Mouse (Mus musculus) macrophage (primary cell): ENCODE measurements at regions not wholly inside any gene's neighbourhood (a gene's known extent, or its start where the extent isn't known, plus 50 kb on each side); places are given as distances from the start of the nearest gene placed in this dataset.

Experiments used
- H3K27ac ChIP-seq: fragments of 350-480 bp; formaldehyde crosslinking; 2 replicates; pipeline ENCODE4 v1.9.0; 2021
- H3K36me3 ChIP-seq: fragments of 350-480 bp; formaldehyde crosslinking; 2 replicates; pipeline ENCODE4 v1.9.0; 2021; ENCODE audit errors: inconsistent target
- H3K4me3 ChIP-seq: fragments of 350-480 bp; formaldehyde crosslinking; 2 replicates; pipeline ENCODE4 v1.9.0; 2021; ENCODE audit errors: inconsistent target
- H3K79me2 ChIP-seq: fragments of 350-480 bp; formaldehyde crosslinking; 2 replicates; pipeline ENCODE4 v1.9.0; 2021; ENCODE audit errors: inconsistent target
- WGBS: methylation state at CpG from one replicate; pipeline ENCODE4 v1.1.7; 2026; ENCODE audit warnings: inconsistent platforms; ENCODE audit not compliant: missing documents; 5-methylcytosine and 5-hydroxymethylcytosine counted together

- no peaks in the 10 kb centered on the region for H3K36me3 ChIP-seq
Measured at GRCm38 (mm10) chr4:95143668-95144067, 91.6 kb upstream of the Jun start.

DNA sequence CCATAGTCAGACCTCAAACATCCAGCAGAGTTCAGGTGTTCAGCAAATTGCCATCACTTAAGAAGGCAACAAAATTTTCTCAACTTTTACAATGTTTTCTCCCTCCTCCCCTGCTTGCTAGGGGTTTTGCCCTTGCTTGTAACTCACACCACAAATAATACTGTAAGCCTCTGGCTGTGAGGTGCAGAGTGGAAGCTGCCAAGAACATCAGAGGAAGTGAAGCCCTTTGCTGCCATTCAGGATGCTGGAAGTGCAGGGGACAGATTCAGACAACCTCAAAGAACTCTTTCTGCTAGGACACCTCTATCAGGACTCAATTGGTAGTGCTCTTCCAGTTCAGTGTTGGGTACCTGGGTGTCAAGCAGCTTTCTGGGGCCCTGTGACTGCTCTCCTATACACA, 92.4 kb upstream of the Jun start:
- Histone ChIP-seq H3K36me3 (no peaks in the 10 kb centered on the region), H3K79me2 (no peaks in the 10 kb centered on the region), H3K27ac (no peak overlapping the region), H3K4me3 (no peak overlapping the region)

More at GRCm38 (mm10) chr4:95143668-95144067, 91.6 kb upstream of the Jun start:
- Histone ChIP-seq H3K4me3 (no peak overlapping the region), H3K27ac (no peak overlapping the region), H3K79me2 (no peaks in the 10 kb centered on the region)
- WGBS = 98% methylated on average over 5 of the region's 5 CpGs

DNA sequence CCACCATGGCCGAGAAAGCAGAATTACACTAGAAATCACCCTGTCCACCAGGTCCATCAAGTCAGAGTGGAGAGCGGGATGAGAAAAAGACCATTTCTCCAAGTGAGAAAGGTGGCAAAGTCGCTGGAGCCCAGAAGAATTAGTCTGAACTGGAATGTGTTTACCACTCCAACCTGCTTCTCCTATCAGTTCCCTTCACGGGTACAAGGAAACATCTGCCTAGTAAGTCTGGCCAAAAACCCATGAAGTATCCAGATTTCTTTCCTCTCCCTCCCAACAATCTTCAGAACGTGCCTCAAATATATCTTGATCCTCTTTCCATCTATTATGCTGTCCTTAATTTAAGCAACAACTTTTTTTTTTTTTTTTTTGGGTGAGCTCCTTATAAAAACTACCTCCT, 94.2 kb upstream of the Jun start:
- Histone ChIP-seq H3K79me2 (no peaks in the 10 kb centered on the region), H3K27ac (no peak overlapping the region), H3K36me3 (no peaks in the 10 kb centered on the region), H3K4me3 (no peak overlapping the region)
- 91% methylated on average over 5 of the region's 5 CpGs for WGBS

DNA sequence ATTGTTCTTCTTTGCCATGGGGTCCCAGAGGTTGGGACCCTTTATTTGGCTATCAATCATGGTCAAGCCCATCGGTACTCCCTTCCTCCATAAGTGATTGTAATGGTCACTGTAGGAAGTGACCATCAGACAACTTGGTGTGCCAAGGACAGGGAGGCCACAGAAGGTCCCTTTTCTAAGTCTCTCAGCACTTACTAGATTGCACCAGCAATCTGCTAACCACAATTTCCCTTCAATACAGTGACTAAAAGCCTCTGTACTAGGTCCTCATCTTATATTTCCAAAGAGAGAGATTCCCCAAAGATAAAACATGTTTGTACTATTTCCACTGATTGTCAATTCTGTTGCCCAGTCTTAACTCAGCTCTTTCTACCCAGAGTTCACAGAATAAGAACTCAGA, 96.6 kb upstream of the Jun start:
- Histone ChIP-seq H3K4me3 (no peak overlapping the region), H3K27ac (no peak overlapping the region), H3K79me2 (no peaks in the 10 kb centered on the region), H3K36me3 (no peaks in the 10 kb centered on the region)
- 57% methylated on average over 1 of the region's 1 CpGs for WGBS

DNA sequence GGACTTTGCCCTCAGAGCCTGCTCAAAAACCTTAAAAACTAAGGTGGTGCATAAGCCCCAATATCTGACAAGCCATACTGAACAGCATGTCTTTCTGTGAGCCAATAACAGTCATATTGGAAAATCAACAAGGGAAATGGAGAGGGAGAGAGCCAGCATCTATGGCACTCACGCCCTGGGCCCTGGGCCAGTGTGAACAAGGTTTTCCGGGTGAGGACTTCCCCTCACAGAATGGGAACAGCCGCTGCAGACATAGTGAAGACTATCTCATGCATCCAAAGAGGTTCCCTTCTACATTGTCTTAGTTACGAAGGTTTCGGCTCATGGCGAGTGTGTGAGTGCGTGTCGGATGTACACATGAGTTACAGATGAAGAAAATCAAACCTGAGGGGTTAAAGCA, 99.7 kb upstream of the Jun start:
- WGBS = 88% methylated on average over 8 of the region's 8 CpGs
- H3K27ac ChIP-seq = no peak overlapping the region
- H3K79me2 ChIP-seq = no peaks in the 10 kb centered on the region
- no peaks in the 10 kb centered on the region for H3K36me3 ChIP-seq
- no peak overlapping the region for H3K4me3 ChIP-seq

DNA sequence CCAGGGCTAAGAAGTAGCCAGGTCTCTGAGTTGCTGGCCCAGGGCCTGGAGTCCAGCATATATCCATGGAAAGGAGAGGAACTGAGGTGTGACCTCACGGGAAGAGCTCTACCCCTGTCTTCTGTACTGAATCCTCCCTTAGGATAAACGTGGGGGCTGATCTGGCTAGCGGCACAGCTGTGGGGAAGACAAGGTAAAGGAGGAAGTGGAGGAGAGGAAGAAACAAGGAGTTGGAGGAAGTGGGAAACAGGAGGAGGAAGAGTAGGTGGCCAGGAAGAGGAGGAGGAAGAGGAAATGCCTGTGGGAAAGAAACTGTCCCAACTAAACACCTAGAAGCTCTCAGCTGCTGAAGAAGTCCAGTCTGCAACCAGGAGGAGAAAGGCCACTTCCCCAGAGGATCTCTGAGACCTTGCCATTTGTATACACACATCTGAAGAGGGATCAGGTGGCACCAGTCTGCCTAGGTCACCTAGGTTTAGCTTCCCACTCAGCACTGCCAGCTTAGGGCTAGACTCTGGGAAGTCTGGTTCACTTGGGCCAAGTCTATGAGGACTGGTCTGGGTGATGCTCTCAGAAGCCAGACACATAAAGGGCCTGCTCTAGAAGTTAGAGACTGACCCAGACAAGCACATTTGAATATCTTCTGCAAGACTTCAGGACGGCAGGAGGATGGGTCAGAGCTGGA, 100.6 kb upstream of the Jun start:
- no peak overlapping the region for H3K4me3 ChIP-seq
- WGBS = 76% methylated on average over 4 of the region's 4 CpGs
- no peaks in the 10 kb centered on the region for H3K36me3 ChIP-seq
- no peaks in the 10 kb centered on the region for H3K79me2 ChIP-seq
- no peak overlapping the region for H3K27ac ChIP-seq

- no peaks in the 10 kb centered on the region for H3K36me3 ChIP-seq
- WGBS = 92% methylated on average over 6 of the region's 6 CpGs
- H3K27ac ChIP-seq = no peak overlapping the region
- no peak overlapping the region for H3K4me3 ChIP-seq
- no peaks in the 10 kb centered on the region for H3K79me2 ChIP-seq
Measured at GRCm38 (mm10) chr4:95153737-95154287, 101.8 kb upstream of the Jun start.

DNA sequence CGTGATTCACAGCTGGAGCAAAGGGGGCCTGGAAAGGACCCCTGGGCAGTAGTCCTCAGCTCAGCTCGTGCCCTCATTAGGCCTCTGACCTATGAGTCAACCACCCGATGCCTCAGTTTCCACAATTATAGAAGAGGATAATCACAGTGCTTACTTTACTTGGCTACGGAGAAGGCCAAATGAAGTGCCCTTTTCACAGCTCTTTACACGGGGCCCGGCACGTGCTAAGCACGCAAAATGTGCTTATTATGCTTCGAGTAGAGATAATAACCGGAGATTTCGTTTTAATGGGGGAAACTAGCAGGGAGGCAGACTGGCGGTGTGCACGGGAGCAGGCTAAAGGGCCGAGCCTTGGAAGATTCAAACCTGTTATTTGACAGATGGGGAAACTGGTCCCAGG, 102.4 kb upstream of the Jun start:
- no peak overlapping the region for H3K4me3 ChIP-seq
- 94% methylated on average over 14 of the region's 14 CpGs for WGBS

GRCm38 (mm10) chr4:95155178-95155577, 103.2 kb upstream of the Jun start:
- no peaks in the 10 kb centered on the region for H3K36me3 ChIP-seq
- H3K79me2 ChIP-seq = no peaks in the 10 kb centered on the region
- H3K27ac ChIP-seq = no peak overlapping the region
- H3K4me3 ChIP-seq = no peak overlapping the region
- WGBS = 92% methylated on average over 2 of the region's 2 CpGs

More for the DNA sequence above, 102.4 kb upstream of the Jun start:
- Histone ChIP-seq H3K27ac (no peak overlapping the region), H3K79me2 (no peaks in the 10 kb centered on the region), H3K36me3 (no peaks in the 10 kb centered on the region)

- 86% methylated on average over 5 of the region's 5 CpGs for WGBS
- Histone ChIP-seq H3K4me3 (no peak overlapping the region), H3K27ac (no peak overlapping the region), H3K36me3 (no peaks in the 10 kb centered on the region), H3K79me2 (no peaks in the 10 kb centered on the region)
Measured at GRCm38 (mm10) chr4:95155796-95156195, 103.8 kb upstream of the Jun start.

DNA sequence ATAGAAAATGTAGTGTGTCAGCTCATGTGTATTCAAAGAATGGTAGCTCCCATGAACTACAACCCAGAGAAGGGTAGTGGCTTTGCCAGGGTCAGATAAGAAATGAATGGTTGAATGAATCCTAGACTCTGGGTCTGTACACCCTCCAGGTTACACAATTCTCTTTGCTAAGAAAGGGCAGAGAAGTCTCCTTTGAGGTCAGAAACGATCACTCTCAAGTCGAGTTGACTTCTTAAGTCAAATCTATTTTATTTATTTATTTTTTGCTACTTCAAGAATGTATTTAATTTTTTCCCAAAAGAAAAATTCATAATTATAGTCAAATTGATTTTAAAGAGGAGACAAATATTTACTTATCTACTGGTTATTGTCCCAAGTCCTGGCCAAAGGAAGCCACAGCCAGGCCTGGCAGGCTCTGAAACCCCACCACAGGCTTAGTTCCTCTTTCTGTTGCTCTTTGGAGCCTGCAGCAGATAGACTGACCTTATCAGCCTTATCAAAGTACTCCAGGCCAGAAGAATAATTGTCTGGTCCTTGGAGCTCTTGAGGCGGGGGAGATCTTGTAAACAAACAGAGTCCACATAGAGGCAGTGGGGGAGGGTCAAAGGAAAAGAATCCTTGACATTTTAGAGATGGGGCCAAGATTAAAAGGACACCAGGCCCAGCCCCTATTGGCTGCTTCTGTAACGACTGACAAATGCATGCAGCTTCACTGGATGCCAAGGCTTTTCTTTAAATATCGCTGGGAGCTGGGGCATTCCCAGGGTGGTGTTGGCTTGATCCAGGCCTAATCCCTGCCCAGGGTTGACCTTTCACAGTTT, 104.6 kb upstream of the Jun start:
- Histone ChIP-seq H3K79me2 (no peaks in the 10 kb centered on the region), H3K36me3 (no peaks in the 10 kb centered on the region), H3K4me3 (no peak overlapping the region), H3K27ac (peak overlapping the region; percentile 13; the same call in 1 of the 2 replicates)
- WGBS = 10% methylated on average over 5 of the region's 5 CpGs

GRCm38 (mm10) chr4:95157653-95158430, 105.8 kb upstream of the Jun start:
- Histone ChIP-seq H3K4me3 (no peak overlapping the region), H3K36me3 (no peaks in the 10 kb centered on the region), H3K79me2 (no peaks in the 10 kb centered on the region), H3K27ac (no peak overlapping the region)
- 58% methylated on average over 7 of the region's 7 CpGs for WGBS

DNA sequence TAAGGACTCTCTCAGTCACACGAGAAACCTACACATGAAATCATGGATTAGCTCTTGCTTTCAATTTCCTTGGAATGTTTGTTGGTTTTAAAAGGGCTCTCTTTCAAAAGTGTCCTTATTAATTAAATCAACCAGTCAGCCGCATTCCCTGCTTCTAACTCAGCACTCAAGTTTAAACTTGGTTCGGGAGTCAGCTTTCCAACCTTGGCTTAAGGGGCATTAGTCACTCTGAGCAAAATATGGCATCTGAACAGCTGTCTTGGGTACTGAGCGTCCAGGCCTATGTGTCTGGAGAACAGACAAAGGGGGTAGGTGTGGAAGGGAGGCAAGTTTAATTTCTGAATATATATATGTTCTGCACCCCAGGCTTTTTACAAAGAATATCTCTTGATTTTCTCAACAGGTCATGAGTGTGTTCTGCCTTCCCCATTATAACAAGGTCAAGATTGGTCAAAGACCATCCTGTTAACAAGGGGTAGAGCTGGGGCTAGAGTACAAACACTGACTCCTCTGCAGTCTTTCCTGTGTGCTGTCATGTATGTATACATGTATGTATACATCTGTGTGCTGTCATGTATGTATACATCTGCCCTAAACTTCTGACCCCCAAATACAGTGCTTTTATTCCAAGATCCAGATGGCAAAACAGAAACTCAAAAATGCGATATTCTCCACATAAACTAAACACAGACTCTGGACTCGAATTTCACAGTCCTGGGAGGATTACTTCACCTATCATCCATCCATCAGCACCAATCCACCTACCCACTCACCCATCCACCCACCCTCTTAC, 106.8 kb upstream of the Jun start:
- H3K27ac ChIP-seq = no peak overlapping the region
- 93% methylated on average over 6 of the region's 6 CpGs for WGBS
- H3K4me3 ChIP-seq = no peak overlapping the region
- H3K36me3 ChIP-seq = no peaks in the 10 kb centered on the region
- H3K79me2 ChIP-seq = no peaks in the 10 kb centered on the region

GRCm38 (mm10) chr4:95159821-95160220, 107.8 kb upstream of the Jun start:
- H3K27ac ChIP-seq = no peak overlapping the region
- H3K4me3 ChIP-seq = no peak overlapping the region
- H3K36me3 ChIP-seq = no peaks in the 10 kb centered on the region
- H3K79me2 ChIP-seq = no peaks in the 10 kb centered on the region
- 86% methylated on average over 4 of the region's 4 CpGs for WGBS
